Mouse (Mus musculus): ENCODE results near the gene Klhdc10. TPM values are rescaled to one million over a fixed set of nuclear protein-coding genes. Genes with fewer than 3 reads are reported as not detected.

Klhdc10 gene
- polyA plus RNA-seq, 1 experiment from 2014 or later = 16.8 TPM

- Histone ChIP-seq H3K27ac (peak overlapping the region; percentile 76), H3K4me3 (replicated peaks) (no peak overlapping the region), H3K4me1 (peaks cover 12% of the 10 kb centered on the region), H3K9me3 (no peaks in the 10 kb centered on the region), H3K27me3 (replicated peaks) (no peaks in the 10 kb centered on the region), H3K36me3 (peaks cover 13% of the 10 kb centered on the region; the same call in 1 of the 2 replicates), H3K4me2 (no peak overlapping the region), H3K9ac (no peak overlapping the region)
- no peak for ATAC-seq (ENCODE audit: insufficient read depth, low FRiP score, low read depth)
- WGBS = 53% methylated on average over 10 of the region's 10 CpGs
These were observed 74.5 kb downstream of the Klhdc10 start for GRCm38 (mm10) chr6:30476025-30476765.

- Histone ChIP-seq H3K27ac (peak overlapping the region; percentile 76), H3K4me3 (replicated peaks) (no peak overlapping the region), H3K27me3 (replicated peaks) (no peaks in the 10 kb centered on the region), H3K36me3 (peaks cover 13% of the 10 kb centered on the region; the same call in 1 of the 2 replicates), H3K4me2 (no peak overlapping the region), H3K9ac (no peak overlapping the region), H3K4me1 (peaks cover 12% of the 10 kb centered on the region), H3K9me3 (no peaks in the 10 kb centered on the region)
- peak; percentile 70; the same call in 1 of the 2 replicates for ATAC-seq (ENCODE audit: insufficient read depth, low FRiP score, low read depth)
- WGBS = 37% methylated on average over 8 of the region's 8 CpGs
These were observed 75.6 kb downstream of the Klhdc10 start for GRCm38 (mm10) chr6:30477210-30477714.

GRCm38 (mm10) chr6:30477784-30478183 is 76.1 kb downstream of the Klhdc10 start:
- Histone ChIP-seq H3K4me1 (peaks cover 12% of the 10 kb centered on the region), H3K27me3 (replicated peaks) (no peaks in the 10 kb centered on the region), H3K27ac (peak overlapping the region; percentile 76; the same call in 1 of the 2 replicates), H3K4me3 (replicated peaks) (no peak overlapping the region), H3K4me2 (no peak overlapping the region), H3K36me3 (peaks cover 13% of the 10 kb centered on the region; the same call in 1 of the 2 replicates), H3K9me3 (no peaks in the 10 kb centered on the region), H3K9ac (no peak overlapping the region)
- no peak for ATAC-seq (ENCODE audit: insufficient read depth, low FRiP score, low read depth)
- 74% methylated on average over 6 of the region's 6 CpGs for WGBS

- ATAC-seq (ENCODE audit: insufficient read depth, low FRiP score, low read depth) = no peak
- 72% methylated on average over 3 of the region's 3 CpGs for WGBS
These were observed 77.8 kb downstream of the Klhdc10 start for GRCm38 (mm10) chr6:30479418-30479817.

DNA sequence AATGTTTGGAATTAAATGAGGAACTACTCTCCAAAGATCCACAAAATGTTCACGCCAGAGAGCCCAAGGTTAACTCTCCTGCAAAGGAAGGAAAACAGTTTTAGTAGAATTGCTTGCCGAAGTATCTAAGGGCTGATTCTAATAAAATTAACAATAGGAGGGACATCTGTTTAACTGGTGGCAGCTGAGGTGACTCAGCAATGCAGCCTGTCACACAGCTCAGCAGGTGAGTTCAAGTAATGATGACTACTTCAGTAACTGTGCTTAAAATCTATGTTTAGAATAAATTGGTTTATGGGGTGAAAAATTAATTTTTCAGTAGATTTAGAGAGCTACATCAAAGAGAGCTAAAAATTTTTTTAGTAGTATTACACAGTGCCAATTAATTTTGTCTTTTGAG is 81.2 kb downstream of the Klhdc10 start:
- Histone ChIP-seq H3K9ac (no peak overlapping the region), H3K27ac (no peak overlapping the region), H3K4me2 (no peak overlapping the region), H3K4me3 (replicated peaks) (no peak overlapping the region), H3K4me1 (no peaks in the 10 kb centered on the region), H3K27me3 (replicated peaks) (no peaks in the 10 kb centered on the region), H3K36me3 (peaks cover 32% of the 10 kb centered on the region), H3K9me3 (no peaks in the 10 kb centered on the region)
- no peak for ATAC-seq (ENCODE audit: insufficient read depth, low FRiP score, low read depth)
- WGBS = 85% methylated on average over 2 of the region's 2 CpGs

More at GRCm38 (mm10) chr6:30479418-30479817, 77.8 kb downstream of the Klhdc10 start:
- H3K9ac ChIP-seq = no peak overlapping the region
- no peak overlapping the region for H3K4me3 ChIP-seq (replicated peaks)
- no peaks in the 10 kb centered on the region for H3K27me3 ChIP-seq (replicated peaks)
- H3K4me2 ChIP-seq = no peak overlapping the region
- no peaks in the 10 kb centered on the region for H3K9me3 ChIP-seq
- H3K4me1 ChIP-seq = peaks cover 12% of the 10 kb centered on the region
- H3K27ac ChIP-seq = 0 out of 2 replicates have a peak overlapping the region, but pooled peaks have one; percentile 21
- H3K36me3 ChIP-seq = peaks cover 19% of the 10 kb centered on the region

DNA sequence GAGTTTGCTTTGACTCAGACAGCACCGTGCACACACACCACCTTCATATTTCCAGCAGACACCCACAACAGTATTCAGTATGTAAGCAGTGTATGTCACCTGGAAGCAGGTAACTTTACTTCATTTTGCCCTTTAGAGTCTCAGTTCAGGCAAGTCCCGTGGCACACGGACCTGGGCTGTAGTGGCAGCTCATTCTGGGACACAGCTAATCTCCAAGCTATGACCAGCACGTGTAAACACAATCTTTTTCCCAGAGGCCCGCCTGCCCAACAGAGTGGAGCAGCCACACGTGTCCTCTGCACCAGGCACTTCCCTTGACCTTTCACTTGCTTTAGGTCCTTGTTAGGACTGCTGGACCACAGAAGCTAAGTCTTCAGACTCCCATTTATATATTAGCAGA is 84.8 kb downstream of the Klhdc10 start:
- H3K4me3 ChIP-seq (replicated peaks) = no peak overlapping the region

DNA sequence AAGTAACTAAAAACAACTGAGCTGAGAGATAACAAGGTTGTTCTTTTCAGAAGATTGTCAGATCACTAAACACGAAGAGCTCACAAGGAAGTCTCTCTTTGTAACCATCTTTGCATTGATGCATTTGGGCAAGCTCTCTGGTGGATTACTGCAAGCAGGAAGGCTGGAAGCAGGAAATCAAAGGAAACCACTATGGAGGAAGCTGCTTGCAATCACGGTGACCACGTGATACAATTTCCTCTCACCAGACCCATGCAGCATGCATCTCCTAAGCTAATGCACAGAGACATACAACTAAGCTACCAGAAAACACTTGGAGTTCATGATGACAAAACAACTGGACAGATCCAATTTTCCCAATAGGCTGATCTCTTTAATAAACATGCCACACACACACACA is 97.4 kb downstream of the Klhdc10 start:
- Histone ChIP-seq H3K4me1 (no peaks in the 10 kb centered on the region), H3K27ac (no peak overlapping the region), H3K4me2 (no peak overlapping the region), H3K9ac (no peak overlapping the region), H3K4me3 (replicated peaks) (no peak overlapping the region), H3K27me3 (replicated peaks) (no peaks in the 10 kb centered on the region), H3K36me3 (peaks cover 28% of the 10 kb centered on the region), H3K9me3 (no peaks in the 10 kb centered on the region)
- no peak for ATAC-seq (ENCODE audit: insufficient read depth, low FRiP score, low read depth)
- WGBS = 80% methylated on average over 3 of the region's 3 CpGs

More for the DNA sequence above, 84.8 kb downstream of the Klhdc10 start:
- no peak overlapping the region for H3K27ac ChIP-seq
- no peak overlapping the region for H3K9ac ChIP-seq
- no peaks in the 10 kb centered on the region for H3K9me3 ChIP-seq
- no peaks in the 10 kb centered on the region for H3K27me3 ChIP-seq (replicated peaks)
- no peak overlapping the region for H3K4me2 ChIP-seq
- 86% methylated on average over 6 of the region's 6 CpGs for WGBS
- H3K4me1 ChIP-seq = no peaks in the 10 kb centered on the region
- peaks cover 25% of the 10 kb centered on the region for H3K36me3 ChIP-seq
- ATAC-seq (ENCODE audit: insufficient read depth, low FRiP score, low read depth) = 0 out of 2 replicates have a peak, but pooled peaks have one; percentile 27

Other genes with a start within 250 kb of the Klhdc10 start
- gene Ube2h, start 97.3 kb upstream of the Klhdc10 start, polyA plus RNA-seq (2015; fragmentation: Nextera tagmentation; extraction: Ambion mirVana) = 41.9 and 44.0 TPM in 2 replicates
- 40.2 and 43.5 TPM in 2 replicates for gene Zc3hc1, start 10.8 kb upstream of the Klhdc10 start, polyA plus RNA-seq (2015; fragmentation: Nextera tagmentation; extraction: Ambion mirVana)
- 28.5 and 33.7 TPM in 2 replicates for gene Tmem209, start 107.9 kb downstream of the Klhdc10 start, polyA plus RNA-seq (2015; fragmentation: Nextera tagmentation; extraction: Ambion mirVana)
- 0.09 TPM in 1 of 2 replicates, not detected in the other for gene Ssmem1, start 108.0 kb downstream of the Klhdc10 start, polyA plus RNA-seq (2015; fragmentation: Nextera tagmentation; extraction: Ambion mirVana)
- gene Cpa2, start 139.7 kb downstream of the Klhdc10 start, polyA plus RNA-seq (2015; fragmentation: Nextera tagmentation; extraction: Ambion mirVana) = 765 and 1,219 TPM in 2 replicates
- gene Cpa4, start 166.5 kb downstream of the Klhdc10 start, polyA plus RNA-seq (2015; fragmentation: Nextera tagmentation; extraction: Ambion mirVana) = 0.83 TPM in 2 replicates
- 0.14 and 0.21 TPM in 2 replicates for gene Cpa5, start 209.1 kb downstream of the Klhdc10 start, polyA plus RNA-seq (2015; fragmentation: Nextera tagmentation; extraction: Ambion mirVana)
- 732 and 1,077 TPM in 2 replicates for gene Cpa1, start 237.3 kb downstream of the Klhdc10 start, polyA plus RNA-seq (2015; fragmentation: Nextera tagmentation; extraction: Ambion mirVana)

Measured in stomach, embryonic 15.5 days (tissue).